In genomic region chr13:99447403-99448199, GRCm38 (mm10) we compare ENCODE assay signal across 9 mouse cellular contexts.
DNase-seq lines count a peak whose midpoint lies in the region; ATAC-seq and TF ChIP-seq lines count a peak whose summit lies in the region.
"Had no signal": no experiment of that assay in that cellular context is flagged by ENCODE, and none has a peak within 500 bp of the region (broad histone marks: within the 10 kb centered on the region; RNA-seq: fewer than 3 reads in every experiment).

No protein-coding gene starts in this region.

- no peak for TF ChIP-seq EP300 in heart, adult 2 months (IDR thresholded peaks at IDR 0.05; ENCODE audit: insufficient read depth, low read depth, low read length)

- TF ChIP-seq CTCF in heart, adult 2 months (IDR thresholded peaks at IDR 0.05), result no peak

- ATAC-seq in heart, embryonic 12.5 days (ENCODE audit: insufficient number of reproducible peaks, low FRiP score), result no peak
- no peak for ATAC-seq in neural tube, embryonic 12.5 days (ENCODE audit: low FRiP score, low read depth)
- no peak for ATAC-seq in liver, embryonic 11.5 days (replicated peaks; ENCODE audit: low FRiP score)

- no peak overlapping the region for H3K4me3 ChIP-seq in heart, adult 2 months
- no peak overlapping the region for H3K4me3 ChIP-seq in heart, embryonic 12.5 days
- H3K4me3 ChIP-seq in neural tube, embryonic 12.5 days, result no peak overlapping the region
- H3K4me3 ChIP-seq in liver, embryonic 11.5 days (ENCODE audit: low read depth, low read length), result no peak overlapping the region
- H3K4me3 ChIP-seq: embryonic facial prominence, embryonic 13.5 days had no signal

- H3K27ac ChIP-seq in heart, adult 2 months, result no peak overlapping the region; the same call in 1 of the 2 replicates
- no peak overlapping the region for H3K27ac ChIP-seq in heart, embryonic 12.5 days (ENCODE audit: poor library complexity, severe bottlenecking)
- peak overlapping the region; percentile 57; the same call in 1 of the 2 replicates for H3K27ac ChIP-seq in neural tube, embryonic 12.5 days
- H3K27ac ChIP-seq in liver, embryonic 11.5 days (ENCODE audit: low read depth, low read length), result no peak overlapping the region
- H3K27ac ChIP-seq: embryonic facial prominence, embryonic 13.5 days had no signal

- peaks cover 8% of the 10 kb centered on the region for H3K4me1 ChIP-seq in heart, adult 2 months (ENCODE audit: control insufficient read depth, insufficient read depth, low read length)
- H3K4me1 ChIP-seq in heart, embryonic 12.5 days (replicated peaks), result peaks cover 35% of the 10 kb centered on the region
- peaks cover 68% of the 10 kb centered on the region for H3K4me1 ChIP-seq in neural tube, embryonic 12.5 days
- H3K4me1 ChIP-seq in liver, embryonic 11.5 days (replicated peaks; ENCODE audit: control insufficient read depth, insufficient read depth, low read length), result no peaks in the 10 kb centered on the region

- H3K27me3 ChIP-seq in heart, adult 2 months (ENCODE audit: control insufficient read depth, insufficient read depth, low read length), result no peaks in the 10 kb centered on the region
- H3K27me3 ChIP-seq in heart, embryonic 12.5 days (replicated peaks), result no peaks in the 10 kb centered on the region
- no peaks in the 10 kb centered on the region for H3K27me3 ChIP-seq in neural tube, embryonic 12.5 days (replicated peaks)
- H3K27me3 ChIP-seq in liver, embryonic 11.5 days (replicated peaks; ENCODE audit: control insufficient read depth, insufficient read depth, low read length), result no peaks in the 10 kb centered on the region
- H3K27me3 ChIP-seq: embryonic facial prominence, embryonic 13.5 days had no signal

- H3K9ac ChIP-seq in heart, adult 2 months (ENCODE audit: low read depth, low read length), result no peak overlapping the region
- H3K9ac ChIP-seq in heart, embryonic 12.5 days, result no peak overlapping the region
- no peak overlapping the region for H3K9ac ChIP-seq in neural tube, embryonic 12.5 days
- H3K9ac ChIP-seq in liver, embryonic 11.5 days (ENCODE audit: low read depth, low read length), result no peak overlapping the region
- H3K9ac ChIP-seq: embryonic facial prominence, embryonic 13.5 days had no signal

- intact Hi-C loops in heart, adult 2 months (cut with DNase I), result loop anchor here (5.0 kb wide), 1 partner anchor 60 kb away; no protein-coding TSS in a partner anchor

- no peak for TF ChIP-seq POLR2A in heart, adult 2 months (IDR thresholded peaks at IDR 0.05; ENCODE audit: insufficient read depth, low read depth, low read length)

- no peaks in the 10 kb centered on the region for H3K79me2 ChIP-seq in heart, adult 2 months (replicated peaks; ENCODE audit: control insufficient read depth, insufficient read depth, low read length)

- no peaks in the 10 kb centered on the region for H3K9me3 ChIP-seq in heart, embryonic 12.5 days (replicated peaks)
- H3K9me3 ChIP-seq in neural tube, embryonic 12.5 days, result no peaks in the 10 kb centered on the region
- H3K9me3 ChIP-seq in liver, embryonic 11.5 days (ENCODE audit: control insufficient read depth, low read length), result no peaks in the 10 kb centered on the region
- H3K9me3 ChIP-seq: embryonic facial prominence, embryonic 13.5 days had no signal

- H3K36me3 ChIP-seq in heart, adult 2 months (ENCODE audit: control insufficient read depth, insufficient read depth, low read length), result no peaks in the 10 kb centered on the region
- H3K36me3 ChIP-seq in heart, embryonic 12.5 days, result peaks cover 15% of the 10 kb centered on the region; the same call in 1 of the 2 replicates
- peaks cover 8% of the 10 kb centered on the region for H3K36me3 ChIP-seq in neural tube, embryonic 12.5 days
- no peaks in the 10 kb centered on the region for H3K36me3 ChIP-seq in liver, embryonic 11.5 days (ENCODE audit: control insufficient read depth, insufficient read depth, low read length)
- H3K36me3 ChIP-seq: embryonic facial prominence, embryonic 13.5 days had no signal

- WGBS in heart, adult 2 months, result 64% methylated on average over 11 of the region's 11 CpGs
- 67% methylated on average over 11 of the region's 11 CpGs for WGBS in heart, embryonic 12.5 days
- WGBS in neural tube, embryonic 12.5 days, result 16% methylated on average over 11 of the region's 11 CpGs
- 72% methylated on average over 11 of the region's 11 CpGs for WGBS in liver, embryonic 11.5 days

- DNase-seq in heart, adult 2 months, result peak; percentile 23 to 35
- DNase-seq in cerebellum, postnatal 10 days, result peak; percentile 59 to 67
- DNase-seq in gastrocnemius, adult 18-20 months (ENCODE audit: low spot score), result peak; percentile 50
- peak; percentile 65 to 73 for DNase-seq in layer of hippocampus, adult 8-10 months (ENCODE audit: low spot score in 2 of 2)
- DNase-seq in liver, embryonic 11.5 days (ENCODE audit: low spot score), result no peak
- DNase-seq in kidney, postnatal 14 days, result no peak

- no peak overlapping the region for H3K4me2 ChIP-seq in heart, embryonic 12.5 days
- H3K4me2 ChIP-seq in neural tube, embryonic 12.5 days (replicated peaks), result peak overlapping the region; percentile 46
- H3K4me2 ChIP-seq in liver, embryonic 11.5 days, result no peak overlapping the region
- H3K4me2 ChIP-seq: embryonic facial prominence, embryonic 13.5 days had no signal

Comparison
In these comparisons a context has a peak if more than half of its experiments do, and no peak if none do; other contexts are left out.
1. DNase-seq: peak in heart, adult 2 months (2 of 2), cerebellum, postnatal 10 days (2 of 2), gastrocnemius, adult 18-20 months (single experiment) and layer of hippocampus, adult 8-10 months (2 of 2); none in liver, embryonic 11.5 days (single experiment) and kidney, postnatal 14 days (single experiment).